Mouse (Mus musculus): ENCODE measurements around the gene Rpsa. TPM values are rescaled to one million over a fixed set of nuclear protein-coding genes. Genes with fewer than 3 reads are reported as not detected.

The Rpsa gene
- polyA plus RNA-seq, 1 experiment from 2014 or later, result 1,445 TPM

Other genes with a start within 250 kb of the Rpsa start
- gene Wdr48, start 232.8 kb upstream of the Rpsa start, polyA plus RNA-seq (2016; fragmentation: Nextera tagmentation; extraction: Ambion mirVana), result 71.3 and 72.2 TPM in 2 replicates
- 27.9 and 29.2 TPM in 2 replicates for gene Gorasp1, start 190.1 kb upstream of the Rpsa start, polyA plus RNA-seq (2016; fragmentation: Nextera tagmentation; extraction: Ambion mirVana)
- gene Ttc21a, start 190.1 kb upstream of the Rpsa start, polyA plus RNA-seq (2016; fragmentation: Nextera tagmentation; extraction: Ambion mirVana), result 0.43 and 0.47 TPM in 2 replicates
- gene Csrnp1, start 143.0 kb upstream of the Rpsa start, polyA plus RNA-seq (2016; fragmentation: Nextera tagmentation; extraction: Ambion mirVana), result 3.1 and 4.8 TPM in 2 replicates
- gene Xirp1, start 104.1 kb upstream of the Rpsa start, polyA plus RNA-seq (2016; fragmentation: Nextera tagmentation; extraction: Ambion mirVana), result 0.04 and 0.38 TPM in 2 replicates
- gene Cx3cr1, start 57.8 kb upstream of the Rpsa start, polyA plus RNA-seq (2016; fragmentation: Nextera tagmentation; extraction: Ambion mirVana), result 5.3 and 6.1 TPM in 2 replicates
- gene Ccr8, start 35.6 kb upstream of the Rpsa start, polyA plus RNA-seq (2016; fragmentation: Nextera tagmentation; extraction: Ambion mirVana), result not detected in 2 replicates
- gene Slc25a38, start 17.3 kb upstream of the Rpsa start, polyA plus RNA-seq (2016; fragmentation: Nextera tagmentation; extraction: Ambion mirVana), result 43.4 and 46.3 TPM in 2 replicates
- gene Mobp, start 22.0 kb downstream of the Rpsa start, polyA plus RNA-seq (2016; fragmentation: Nextera tagmentation; extraction: Ambion mirVana), result 0.53 and 0.93 TPM in 2 replicates
- 0.18 and 0.27 TPM in 2 replicates for gene Myrip, start 173.8 kb downstream of the Rpsa start, polyA plus RNA-seq (2016; fragmentation: Nextera tagmentation; extraction: Ambion mirVana)